Mouse (Mus musculus): ENCODE results near the gene Rpl19.

Rpl19 gene

GRCm38 (mm10) chr11:98052129-98052988 is 25.8 kb downstream of the Rpl19 start:
- in situ Hi-C loops (cut with MseI, MboI), result no loop called here

GRCm38 (mm10) chr11:98052989-98053834 is 26.7 kb downstream of the Rpl19 start, which contains the start of gene Stac2:
Gene Stac2 (minus strand): TSS chr11:98053462.
- in situ Hi-C loops (cut with MseI, MboI), result no loop called here

GRCm38 (mm10) chr11:98057466-98057865 is 31.0 kb downstream of the Rpl19 start:
- in situ Hi-C loops (cut with MseI, MboI), result no loop called here

GRCm38 (mm10) chr11:98057998-98058397 is 31.5 kb downstream of the Rpl19 start:
- in situ Hi-C loops (cut with MseI, MboI), result no loop called here

GRCm38 (mm10) chr11:98059662-98060061 is 33.2 kb downstream of the Rpl19 start:
- in situ Hi-C loops (cut with MseI, MboI), result no loop called here

GRCm38 (mm10) chr11:98060104-98060692 is 33.7 kb downstream of the Rpl19 start:
- in situ Hi-C loops (cut with MseI, MboI), result no loop called here

GRCm38 (mm10) chr11:98061441-98061840 is 34.9 kb downstream of the Rpl19 start:
- in situ Hi-C loops (cut with MseI, MboI), result no loop called here

- in situ Hi-C loops (cut with MseI, MboI), result no loop called here
Measured at GRCm38 (mm10) chr11:98061904-98062562, 35.5 kb downstream of the Rpl19 start.

GRCm38 (mm10) chr11:98066201-98066600 is 39.7 kb downstream of the Rpl19 start:
- in situ Hi-C loops (cut with MseI, MboI), result no loop called here

GRCm38 (mm10) chr11:98067255-98067654 is 40.7 kb downstream of the Rpl19 start:
- in situ Hi-C loops (cut with MseI, MboI), result no loop called here

- in situ Hi-C loops (cut with MseI, MboI), result no loop called here
Measured at GRCm38 (mm10) chr11:98073442-98073841, 46.9 kb downstream of the Rpl19 start.

- in situ Hi-C loops (cut with MseI, MboI), result loop anchor here (5.0 kb wide), 1 partner anchor 43 kb away; no protein-coding TSS in a partner anchor
Measured at GRCm38 (mm10) chr11:98075195-98075808, 48.8 kb downstream of the Rpl19 start.

GRCm38 (mm10) chr11:98077086-98077485 is 50.6 kb downstream of the Rpl19 start:
- in situ Hi-C loops (cut with MseI, MboI), result loop anchor here (5.0 kb wide), 1 partner anchor 45 kb away; no protein-coding TSS in a partner anchor

Measured in mouse trophoblast stem cell (cell line).